Mouse (Mus musculus) urinary bladder, postnatal 10 days (tissue): Measurements from ENCODE around the gene Tprg.

Experiments
- DNase-seq: peaks from one replicate; pipeline ENCODE4 v3.0.0; 2022; ENCODE audit warnings: low spot score

The Tprg gene

GRCm38 (mm10) chr16:25333279-25334219, 46.9 kb downstream of the Tprg start:
- no peak for DNase-seq

DNA sequence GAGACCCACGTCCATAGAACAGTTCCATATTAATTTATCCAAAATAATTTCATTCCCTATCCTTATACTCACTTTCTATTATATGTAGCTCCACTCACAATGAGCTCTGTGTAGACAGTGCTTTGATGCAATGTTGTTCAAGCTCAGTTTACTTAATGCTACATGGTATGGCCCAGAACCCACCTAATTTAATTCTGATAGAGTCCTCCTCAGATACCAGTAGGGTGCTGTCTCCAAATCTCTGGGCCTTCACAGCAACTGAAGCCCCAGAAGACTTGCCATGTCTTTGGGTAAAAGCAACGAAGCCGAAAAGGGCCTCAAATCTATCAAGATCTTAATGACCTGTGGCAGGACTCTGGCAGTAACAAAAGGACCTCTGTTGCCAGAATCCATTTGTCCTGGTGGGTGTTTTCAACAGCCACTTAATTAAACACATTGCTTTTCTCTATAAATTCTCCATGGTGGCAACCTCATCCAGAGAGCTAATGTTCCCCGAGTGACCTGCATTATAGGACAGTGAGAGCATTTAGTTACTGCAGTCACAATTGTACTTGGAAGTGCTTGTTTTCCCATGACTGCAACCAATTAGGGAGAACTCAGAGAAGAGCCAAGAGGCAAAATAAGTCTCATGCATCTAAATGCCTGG, 48.6 kb downstream of the Tprg start:
- DNase-seq, result no peak

DNA sequence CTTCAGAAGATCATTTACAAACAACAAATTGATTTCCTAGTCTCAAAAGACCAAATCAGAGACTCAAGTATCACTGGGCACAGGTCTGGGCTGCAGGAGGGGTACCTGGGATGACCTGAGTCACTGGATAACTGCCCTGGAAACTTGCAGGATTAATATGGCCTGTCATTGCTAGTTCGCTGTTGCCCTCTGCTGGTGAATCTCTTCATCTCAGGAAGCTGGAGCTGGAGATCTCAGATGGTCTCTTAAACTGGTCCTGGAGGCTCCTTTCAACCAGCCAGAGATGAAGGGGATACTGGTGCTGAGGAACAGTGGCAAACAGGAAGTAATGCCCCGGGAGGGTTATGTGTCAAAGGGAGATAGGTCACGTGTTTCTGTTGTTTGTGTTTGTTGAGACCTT, 63.0 kb downstream of the Tprg start:
- DNase-seq, result no peak

DNA sequence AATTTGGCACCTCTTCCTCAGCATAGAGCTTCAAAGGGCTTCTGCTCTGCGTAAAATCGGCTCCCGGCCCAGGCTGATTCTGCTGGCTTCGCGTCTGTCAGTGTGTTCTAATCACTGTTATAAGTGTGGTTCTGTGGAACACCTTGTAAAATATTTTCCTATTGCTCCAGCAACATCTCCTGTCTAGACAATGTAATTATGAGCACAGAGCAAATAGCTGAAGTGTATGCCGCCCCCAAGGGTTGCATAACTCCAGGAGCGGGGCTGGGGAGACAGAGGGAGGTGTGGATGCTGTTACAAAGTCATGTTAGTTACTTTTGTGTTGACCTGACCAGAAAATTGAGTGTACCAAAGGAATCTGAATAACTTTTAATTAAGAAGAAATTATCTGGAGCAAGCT, 81.2 kb downstream of the Tprg start:
- DNase-seq, result no peak

DNA sequence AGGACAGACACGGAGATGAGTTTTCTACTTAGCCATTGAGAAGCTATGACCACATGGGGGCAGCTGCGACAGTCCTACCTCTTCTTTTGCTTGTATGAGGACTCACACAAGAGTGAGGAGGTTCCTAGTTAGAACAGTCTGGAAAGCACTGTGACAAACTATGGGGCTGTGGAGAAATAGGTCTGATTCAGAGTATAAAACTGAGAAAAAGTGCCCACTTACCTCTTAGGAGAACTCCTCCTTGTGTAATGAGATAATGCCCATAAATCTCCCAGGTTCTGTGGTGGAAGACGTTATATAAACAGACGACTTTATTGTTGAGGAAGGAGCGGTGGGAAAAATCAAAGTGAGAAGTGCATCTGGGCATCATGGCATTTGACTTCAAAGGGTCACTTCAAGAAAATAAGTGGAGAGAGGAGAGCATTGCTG, 83.4 kb downstream of the Tprg start:
- DNase-seq, result no peak

DNA sequence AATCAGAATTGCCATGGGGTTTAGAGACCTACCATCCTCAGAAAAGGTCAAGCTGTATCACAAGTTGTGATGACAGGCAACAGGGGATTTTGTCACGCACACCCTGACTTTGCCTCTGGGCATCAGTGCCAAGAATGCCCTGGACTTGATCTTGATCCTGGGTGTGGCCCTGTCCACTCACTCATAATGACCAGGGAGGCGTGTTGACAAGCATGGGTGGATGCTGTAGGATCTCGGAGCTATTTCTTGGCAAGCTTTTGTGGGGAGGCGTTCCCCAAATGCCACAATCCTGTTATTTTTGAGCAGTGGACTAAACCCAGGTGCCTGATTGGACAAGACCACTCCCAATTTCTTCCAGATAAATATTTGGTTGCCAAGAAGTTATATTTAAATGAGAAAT, 87.5 kb downstream of the Tprg start:
- DNase-seq, result no peak

DNA sequence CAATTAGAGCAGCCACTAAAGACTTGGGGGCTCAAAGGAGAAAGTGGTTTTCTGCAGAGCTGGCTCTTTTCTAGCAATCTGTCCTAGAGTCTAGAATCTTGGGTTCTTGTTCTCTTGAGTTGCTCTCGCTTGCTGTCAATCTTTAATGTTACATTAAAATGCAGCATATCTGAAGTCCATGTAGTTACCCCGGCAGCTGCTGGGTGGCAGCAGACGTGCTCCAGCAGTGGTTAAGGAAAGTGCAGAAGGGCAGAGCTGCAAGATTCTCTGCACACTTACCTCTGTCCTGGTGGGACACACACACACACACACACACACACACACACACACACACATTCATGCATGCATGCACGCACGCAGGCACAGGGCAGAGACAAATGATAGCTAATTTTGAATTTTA, 88.2 kb downstream of the Tprg start:
- no peak for DNase-seq

DNA sequence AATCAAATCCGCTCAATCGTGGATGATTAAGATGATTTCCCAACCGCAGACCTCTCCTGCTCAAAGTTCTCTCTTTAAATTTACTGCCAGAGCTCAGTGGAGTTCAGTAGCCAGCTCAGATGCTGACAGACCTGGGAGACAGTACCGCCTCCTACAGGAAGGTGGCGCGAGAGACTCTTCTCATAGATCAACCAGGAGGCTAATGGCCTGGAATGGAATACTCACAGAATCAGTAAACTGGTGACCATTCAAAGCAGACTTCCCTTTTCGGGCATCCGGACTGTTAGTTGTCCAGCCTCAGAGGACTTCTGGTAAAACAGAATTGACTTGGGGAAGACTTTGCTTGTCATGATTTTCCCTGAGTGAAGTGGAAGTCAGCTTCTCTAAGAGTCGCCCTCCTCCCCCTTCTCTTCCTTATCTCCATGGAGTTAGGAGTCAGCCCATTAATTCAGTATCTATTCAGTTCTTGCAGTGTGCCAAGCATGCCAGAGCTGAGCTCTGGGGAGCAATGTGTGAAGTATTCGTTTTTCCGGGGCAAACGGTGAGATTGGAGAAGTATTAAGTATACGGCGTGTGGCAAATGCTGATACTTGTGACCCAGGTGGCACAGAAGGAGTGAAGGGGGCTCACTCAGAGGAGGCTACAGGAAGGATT, 90.2 kb downstream of the Tprg start:
- peak; percentile 47 for DNase-seq

GRCm38 (mm10) chr16:25377695-25378094, 91.1 kb downstream of the Tprg start:
- DNase-seq, result no peak

- DNase-seq, result no peak
These were observed 99.0 kb downstream of the Tprg start for GRCm38 (mm10) chr16:25385498-25386192.

- DNase-seq, result no peak
These were observed 108.1 kb downstream of the Tprg start for GRCm38 (mm10) chr16:25394676-25395075.

DNA sequence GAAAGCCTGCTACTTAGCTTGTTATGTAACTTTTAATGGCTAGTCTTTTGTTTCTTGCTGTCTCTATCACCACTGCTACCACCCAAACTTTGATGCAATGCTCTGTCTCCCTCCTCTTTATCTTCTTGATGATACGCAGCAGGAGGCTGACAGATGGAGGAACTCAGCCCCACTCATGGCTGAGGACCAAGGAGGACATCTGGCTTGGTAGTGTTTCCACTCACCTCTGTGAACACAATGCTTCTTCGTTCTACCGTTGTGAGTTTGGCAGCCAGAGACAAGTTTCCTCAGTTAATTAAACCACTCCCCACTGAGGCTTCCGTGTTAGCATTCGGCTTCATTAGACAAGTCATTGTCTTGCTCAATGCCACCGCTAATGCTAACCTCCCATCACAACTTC, 117.5 kb downstream of the Tprg start:
- no peak for DNase-seq

DNA sequence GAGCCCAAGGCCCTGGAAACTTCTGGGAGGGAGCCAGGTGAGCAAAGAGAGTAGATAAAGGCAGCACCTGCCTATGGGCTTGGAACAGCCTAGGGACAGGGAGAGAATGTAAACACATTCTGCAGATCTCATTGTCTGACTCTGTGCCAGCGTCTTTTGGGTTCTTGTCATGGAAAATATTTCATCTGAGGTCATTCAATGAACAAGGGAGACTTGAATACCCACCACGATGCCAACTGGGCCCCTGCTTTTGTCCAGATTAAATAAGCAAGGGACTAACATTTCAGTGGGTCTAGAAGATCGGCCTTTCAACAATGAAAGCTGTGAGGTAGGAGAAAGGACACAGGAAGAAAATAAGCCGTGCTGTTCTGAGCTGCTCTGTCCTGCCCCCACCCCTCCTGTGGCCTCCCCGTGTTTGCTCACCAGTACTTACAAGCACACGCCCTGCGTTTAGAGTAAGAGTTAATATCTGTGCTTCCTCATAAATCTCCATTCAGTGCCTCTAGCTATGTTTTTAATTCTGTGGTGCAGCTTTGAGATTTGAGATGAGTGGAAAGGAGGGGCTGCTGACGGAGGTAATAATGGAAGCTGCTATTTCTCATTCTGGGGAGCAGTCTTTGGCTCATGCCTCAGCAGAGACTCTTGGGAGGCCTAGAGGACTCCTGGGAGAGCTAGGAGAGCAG, 120.7 kb downstream of the Tprg start:
- DNase-seq, result no peak

- no peak for DNase-seq
These were observed 121.4 kb downstream of the Tprg start for GRCm38 (mm10) chr16:25408032-25408431.

DNA sequence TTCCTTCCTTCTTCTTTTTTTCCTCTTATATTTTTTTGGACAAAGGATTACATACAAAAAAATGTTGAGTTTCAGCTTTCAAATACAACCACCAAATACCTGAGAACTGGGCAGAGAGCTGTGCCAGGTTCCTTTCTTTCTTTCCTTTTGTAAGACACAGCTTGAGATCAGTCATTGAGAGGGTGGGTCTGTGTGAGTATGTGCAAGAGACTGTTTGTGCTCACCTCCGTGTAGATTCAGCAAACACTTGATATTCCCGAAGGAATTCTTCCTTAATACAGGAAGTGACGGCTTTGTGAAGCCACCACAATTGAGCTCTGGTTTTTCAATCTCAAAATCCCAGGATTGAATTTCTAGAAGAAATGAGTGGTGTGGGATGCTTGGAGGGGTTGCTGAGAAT, 124.7 kb downstream of the Tprg start:
- no peak for DNase-seq

DNA sequence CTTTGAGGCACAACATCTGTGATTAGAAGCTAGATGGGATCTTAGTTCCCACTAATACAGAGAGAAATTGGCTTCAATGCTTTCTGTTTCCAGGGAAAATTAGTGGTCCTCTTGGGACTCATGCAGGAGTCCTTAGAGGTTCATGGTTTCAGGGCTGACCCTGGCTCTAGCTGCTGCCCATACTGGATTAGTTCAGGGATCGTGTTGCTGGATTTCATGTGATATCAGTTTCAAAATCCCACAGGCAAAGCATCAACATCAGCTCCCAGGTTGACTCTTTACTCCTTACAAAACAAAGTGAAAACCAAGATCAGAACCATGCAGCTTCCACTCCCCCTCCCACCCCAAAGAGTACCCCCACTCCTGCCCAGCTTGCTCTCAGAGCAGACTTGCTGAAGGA, 127.3 kb downstream of the Tprg start:
- DNase-seq, result no peak

- DNase-seq, result no peak
These were observed 128.6 kb downstream of the Tprg start for GRCm38 (mm10) chr16:25415186-25415585.

DNA sequence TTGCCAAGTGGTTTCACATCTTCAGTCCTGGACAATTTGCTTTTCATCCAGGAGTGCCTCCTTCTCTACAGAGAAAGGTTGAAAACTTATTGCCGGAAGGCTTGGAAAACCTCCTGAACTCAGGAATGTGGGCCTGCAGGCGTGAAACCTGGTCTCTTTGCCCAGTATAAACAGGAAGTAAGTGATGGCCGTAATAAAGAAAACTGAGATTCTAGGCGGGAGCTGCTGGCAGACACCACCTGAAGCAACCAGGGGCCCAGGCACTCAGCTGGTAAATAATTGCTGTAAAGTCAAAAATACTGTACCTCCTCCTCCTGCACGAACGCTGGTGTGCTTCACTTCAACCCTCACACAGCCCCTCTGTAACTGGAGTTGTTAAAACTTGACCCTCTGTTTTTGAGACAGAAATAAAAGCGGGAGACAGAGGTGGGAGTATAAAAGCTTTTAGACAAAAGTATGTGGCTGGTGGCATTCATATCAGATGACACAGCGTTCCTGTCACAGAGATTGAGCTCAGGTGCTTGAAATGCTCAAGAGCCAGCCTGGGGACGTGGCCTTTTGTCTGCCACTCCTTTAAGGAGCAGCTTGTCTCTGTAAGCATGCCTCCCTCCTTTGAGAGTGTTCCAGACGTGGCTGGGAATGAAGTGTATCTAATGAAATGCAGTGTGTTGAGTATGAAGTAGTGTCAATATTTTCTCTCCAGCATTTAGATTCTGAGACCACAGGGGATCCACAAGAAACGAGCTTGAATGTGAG, 131.4 kb downstream of the Tprg start:
- DNase-seq, result no peak

DNA sequence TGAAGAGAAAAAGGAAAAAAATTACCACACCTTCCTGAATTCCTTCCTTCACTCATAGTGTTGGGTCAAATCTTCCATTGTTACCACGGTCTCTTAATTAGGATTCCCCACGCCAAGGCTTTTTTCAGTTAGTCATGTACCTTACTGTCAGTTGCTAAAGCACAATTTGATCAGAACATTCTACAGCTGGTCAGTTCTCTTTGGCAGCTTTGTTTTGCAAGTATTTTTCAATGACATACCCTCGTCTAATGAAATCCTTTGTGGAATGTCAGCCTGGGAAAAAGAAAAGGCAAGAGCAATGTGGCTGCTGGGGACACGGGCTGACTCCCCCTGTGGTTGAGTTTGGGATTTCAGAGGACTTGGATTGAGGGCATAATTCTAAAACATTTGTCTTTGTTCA, 136.4 kb downstream of the Tprg start:
- no peak for DNase-seq

- DNase-seq, result no peak
These were observed 137.4 kb downstream of the Tprg start for GRCm38 (mm10) chr16:25424001-25424400.

GRCm38 (mm10) chr16:25424915-25425314, 138.3 kb downstream of the Tprg start:
- no peak for DNase-seq
